Mouse (Mus musculus): Measurements from ENCODE around the gene Smco4. TPM values are rescaled to one million over a fixed set of nuclear protein-coding genes. Genes with fewer than 3 reads are reported as not detected.

The Smco4 gene
- polyA plus RNA-seq, 1 experiment from 2014 or later = 3.4 TPM

DNA sequence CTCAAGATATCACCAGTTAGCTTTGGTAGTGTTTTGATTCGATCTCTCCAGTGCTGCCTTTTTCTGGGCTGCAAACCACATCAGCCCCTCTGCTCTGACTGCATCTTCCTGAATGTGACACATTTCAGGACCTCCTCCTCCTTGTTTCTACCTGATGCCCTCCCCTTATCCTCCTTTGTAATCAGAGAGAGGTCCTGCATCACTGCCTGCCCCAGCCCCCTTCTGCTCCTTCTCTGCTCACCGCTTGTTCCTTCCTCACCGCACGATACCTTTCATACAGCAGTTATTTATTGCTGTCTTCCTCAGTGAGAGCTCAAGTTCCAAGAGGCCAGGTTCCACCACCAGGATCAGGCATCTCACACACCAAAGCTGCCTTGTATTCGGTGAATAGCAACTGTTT is 38.0 kb downstream of the Smco4 start:
- 47% methylated on average over 5 of the region's 5 CpGs for WGBS
- Histone ChIP-seq H3K4me1 (replicated peaks; ENCODE audit: control insufficient read depth, insufficient read depth, low read length) (peaks cover 38% of the 10 kb centered on the region), H3K36me3 (ENCODE audit: control insufficient read depth, insufficient read depth, low read length) (no peaks in the 10 kb centered on the region), H3K4me2 (ENCODE audit: low read depth, low read length) (no peak overlapping the region), H3K27me3 (ENCODE audit: control insufficient read depth, insufficient read depth, low read depth, low read length) (no peaks in the 10 kb centered on the region), H3K9me3 (ENCODE audit: control insufficient read depth, low read length) (no peaks in the 10 kb centered on the region), H3K9ac (ENCODE audit: low read length) (no peak overlapping the region), H3K27ac (ENCODE audit: low read length) (no peak overlapping the region), H3K4me3 (ENCODE audit: low read length) (no peak overlapping the region)
- ATAC-seq (ENCODE audit: low read depth) = no peak

DNA sequence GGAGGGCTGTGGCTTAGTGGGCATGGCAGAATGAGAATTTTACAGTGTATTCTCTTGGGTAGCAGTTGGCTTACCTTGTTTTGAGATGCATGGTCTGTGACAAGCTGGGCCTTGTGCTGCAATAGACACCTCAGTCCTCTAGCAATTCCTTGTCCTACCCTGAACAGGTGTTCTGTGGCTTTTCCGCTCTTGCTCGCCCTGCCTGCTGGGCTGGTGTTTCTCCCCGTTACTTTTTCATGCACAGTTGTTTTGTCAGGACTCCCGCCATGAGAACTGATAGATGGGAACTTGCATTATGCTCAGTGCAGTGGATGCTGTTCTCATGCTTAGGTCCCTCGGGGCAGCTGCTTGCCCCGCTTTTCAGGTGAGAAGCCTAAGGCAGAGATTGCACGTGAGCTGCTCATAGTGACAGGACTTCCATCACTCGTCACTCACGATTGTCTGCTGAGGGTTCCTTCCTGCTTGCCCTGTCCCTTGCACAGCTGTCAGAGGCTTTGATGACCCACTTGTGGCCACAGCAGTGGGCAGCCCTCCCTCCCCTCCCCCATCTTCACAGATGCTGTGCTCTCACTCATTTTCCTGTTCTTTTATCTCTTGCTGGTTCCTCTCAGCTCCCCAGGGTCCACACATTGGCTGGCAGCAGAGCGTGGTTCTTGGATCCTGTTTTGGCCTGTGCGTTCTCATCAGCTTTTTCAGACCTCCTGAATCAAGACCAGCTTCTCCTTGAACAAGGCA is 40.3 kb downstream of the Smco4 start:
- WGBS = 67% methylated on average over 11 of the region's 11 CpGs
- Histone ChIP-seq H3K27me3 (ENCODE audit: control insufficient read depth, insufficient read depth, low read depth, low read length) (no peaks in the 10 kb centered on the region), H3K36me3 (ENCODE audit: control insufficient read depth, insufficient read depth, low read length) (no peaks in the 10 kb centered on the region), H3K4me1 (replicated peaks; ENCODE audit: control insufficient read depth, insufficient read depth, low read length) (peaks cover 26% of the 10 kb centered on the region), H3K9ac (ENCODE audit: low read length) (no peak overlapping the region), H3K4me3 (ENCODE audit: low read length) (no peak overlapping the region), H3K9me3 (ENCODE audit: control insufficient read depth, low read length) (no peaks in the 10 kb centered on the region), H3K4me2 (ENCODE audit: low read depth, low read length) (no peak overlapping the region), H3K27ac (ENCODE audit: low read length) (no peak overlapping the region)
- ATAC-seq (ENCODE audit: low read depth) = no peak

DNA sequence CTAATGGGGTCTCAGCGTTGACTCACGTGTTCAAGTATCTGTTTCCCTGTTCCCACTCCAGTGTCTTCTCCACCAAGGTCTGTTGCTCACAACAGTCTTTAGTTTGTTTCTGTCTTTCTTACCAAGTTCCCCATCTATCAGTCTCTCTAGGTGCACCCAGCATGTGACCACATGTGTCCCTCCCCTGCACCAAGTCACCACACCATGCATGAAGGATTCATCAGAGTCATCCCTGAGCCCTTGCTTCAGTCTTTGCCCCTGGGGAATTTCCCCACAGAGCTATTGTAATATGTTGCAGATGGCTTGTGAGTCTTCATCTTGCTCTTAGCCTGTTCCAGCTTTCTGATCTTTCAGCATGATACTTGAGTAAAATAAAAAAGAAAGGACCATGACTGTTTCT is 40.9 kb downstream of the Smco4 start:
- Histone ChIP-seq H3K4me1 (replicated peaks; ENCODE audit: control insufficient read depth, insufficient read depth, low read length) (peaks cover 24% of the 10 kb centered on the region), H3K4me2 (ENCODE audit: low read depth, low read length) (no peak overlapping the region), H3K4me3 (ENCODE audit: low read length) (no peak overlapping the region), H3K27me3 (ENCODE audit: control insufficient read depth, insufficient read depth, low read depth, low read length) (no peaks in the 10 kb centered on the region), H3K9ac (ENCODE audit: low read length) (no peak overlapping the region), H3K27ac (ENCODE audit: low read length) (no peak overlapping the region), H3K9me3 (ENCODE audit: control insufficient read depth, low read length) (no peaks in the 10 kb centered on the region), H3K36me3 (ENCODE audit: control insufficient read depth, insufficient read depth, low read length) (no peaks in the 10 kb centered on the region)
- no peak for ATAC-seq (ENCODE audit: low read depth)
- 81% methylated on average over 2 of the region's 2 CpGs for WGBS

DNA sequence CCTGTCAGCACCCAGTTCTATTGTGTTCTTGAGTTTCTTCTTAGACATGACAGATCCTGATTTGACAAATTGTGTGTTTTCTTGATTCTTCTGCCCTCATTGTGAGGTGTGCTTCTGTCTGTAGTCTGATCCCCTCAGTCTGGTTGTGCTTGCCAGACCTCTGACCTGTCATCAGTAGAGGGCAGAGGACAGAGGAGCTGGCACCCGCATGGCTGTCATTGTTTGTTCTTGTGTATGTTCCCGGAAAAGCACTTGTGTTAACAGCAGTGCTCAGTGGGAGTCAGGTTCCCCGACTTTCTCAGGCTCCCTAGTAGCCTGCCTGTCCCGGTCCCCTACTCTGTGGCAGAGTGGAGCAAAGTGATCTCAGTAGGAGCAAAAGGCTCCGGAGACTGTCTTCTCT is 42.2 kb downstream of the Smco4 start:
- H3K9ac ChIP-seq (ENCODE audit: low read length) = 0 out of 2 replicates have a peak overlapping the region, but pooled peaks have one; percentile 11
- peak overlapping the region; percentile 57 for H3K27ac ChIP-seq (ENCODE audit: low read length)
- peaks cover 15% of the 10 kb centered on the region for H3K4me1 ChIP-seq (replicated peaks; ENCODE audit: control insufficient read depth, insufficient read depth, low read length)
- H3K4me2 ChIP-seq (ENCODE audit: low read depth, low read length) = no peak overlapping the region
- H3K36me3 ChIP-seq (ENCODE audit: control insufficient read depth, insufficient read depth, low read length) = no peaks in the 10 kb centered on the region
- no peaks in the 10 kb centered on the region for H3K9me3 ChIP-seq (ENCODE audit: control insufficient read depth, low read length)
- ATAC-seq (ENCODE audit: low read depth) = peak; percentile 5; the same call in 1 of the 2 replicates
- H3K27me3 ChIP-seq (ENCODE audit: control insufficient read depth, insufficient read depth, low read depth, low read length) = no peaks in the 10 kb centered on the region
- 31% methylated on average over 5 of the region's 5 CpGs for WGBS
- no peak overlapping the region for H3K4me3 ChIP-seq (ENCODE audit: low read length)

DNA sequence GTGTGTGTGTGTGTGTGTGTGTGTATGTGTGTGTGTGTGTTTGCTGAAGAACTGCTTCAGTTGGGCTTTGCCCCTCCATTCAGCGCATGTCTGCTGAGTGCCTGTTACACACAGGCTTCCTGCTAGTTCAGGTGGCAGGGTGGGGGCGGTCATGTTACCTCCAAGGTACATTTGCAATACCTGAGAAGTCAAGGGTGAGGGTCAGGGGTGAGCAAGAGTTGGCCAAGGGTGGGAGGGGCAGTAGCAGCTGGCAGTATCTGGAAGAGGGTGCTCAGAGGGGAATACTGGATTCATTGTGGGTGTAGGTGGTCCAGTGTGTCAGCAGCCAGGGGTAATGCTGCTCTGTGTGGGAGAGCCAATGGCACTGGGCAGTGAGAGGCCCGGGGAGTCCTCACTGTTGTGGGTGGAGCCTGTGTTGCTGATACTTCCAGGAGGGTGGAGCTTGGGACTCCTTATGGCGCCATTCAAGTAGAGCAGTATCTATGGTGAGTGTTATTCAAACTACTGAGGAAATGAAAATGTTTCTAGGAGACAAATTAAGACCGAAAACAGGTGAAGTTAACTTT is 43.7 kb downstream of the Smco4 start:
- ATAC-seq (ENCODE audit: low read depth) = peak; percentile 46; the same call in 1 of the 2 replicates
- Histone ChIP-seq H3K27me3 (ENCODE audit: control insufficient read depth, insufficient read depth, low read depth, low read length) (no peaks in the 10 kb centered on the region), H3K27ac (ENCODE audit: low read length) (no peak overlapping the region; the same call in 1 of the 2 replicates), H3K36me3 (ENCODE audit: control insufficient read depth, insufficient read depth, low read length) (no peaks in the 10 kb centered on the region), H3K4me2 (ENCODE audit: low read depth, low read length) (no peak overlapping the region), H3K4me3 (ENCODE audit: low read length) (no peak overlapping the region), H3K4me1 (replicated peaks; ENCODE audit: control insufficient read depth, insufficient read depth, low read length) (peaks cover 15% of the 10 kb centered on the region), H3K9me3 (ENCODE audit: control insufficient read depth, low read length) (no peaks in the 10 kb centered on the region), H3K9ac (ENCODE audit: low read length) (no peak overlapping the region)
- 64% methylated on average over 5 of the region's 5 CpGs for WGBS

DNA sequence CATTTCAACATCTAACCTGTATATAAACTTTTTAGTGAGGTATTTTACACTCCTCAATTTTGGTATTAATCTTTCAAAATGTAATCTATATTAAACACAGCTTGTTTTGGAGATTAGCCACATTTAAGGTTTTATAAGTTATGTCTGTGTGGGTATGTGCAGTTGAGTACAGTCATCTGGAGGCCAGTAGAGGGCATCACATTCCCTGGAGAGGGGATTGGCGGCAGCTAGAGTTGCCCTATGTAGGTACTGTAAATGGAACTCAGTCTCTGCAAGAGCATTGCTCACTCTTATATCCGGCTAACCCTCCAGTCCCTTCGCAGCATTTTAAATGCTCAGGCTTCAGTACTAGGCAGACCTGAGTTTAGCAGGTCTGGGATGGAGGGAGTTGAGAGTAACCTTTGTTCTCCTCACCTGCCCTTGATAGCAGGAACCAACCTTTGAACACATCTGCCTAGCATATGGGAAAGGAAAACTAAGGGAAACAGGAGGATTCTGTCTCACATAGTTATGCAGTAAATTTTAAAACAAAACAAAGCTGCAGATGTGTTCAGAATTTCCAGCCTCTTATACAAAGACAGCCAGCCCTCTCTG is 44.3 kb downstream of the Smco4 start:
- no peak overlapping the region for H3K4me2 ChIP-seq (ENCODE audit: low read depth, low read length)
- H3K27me3 ChIP-seq (ENCODE audit: control insufficient read depth, insufficient read depth, low read depth, low read length) = no peaks in the 10 kb centered on the region
- H3K9me3 ChIP-seq (ENCODE audit: control insufficient read depth, low read length) = no peaks in the 10 kb centered on the region
- no peak overlapping the region for H3K27ac ChIP-seq (ENCODE audit: low read length)
- no peak overlapping the region for H3K9ac ChIP-seq (ENCODE audit: low read length)
- peaks cover 15% of the 10 kb centered on the region for H3K4me1 ChIP-seq (replicated peaks; ENCODE audit: control insufficient read depth, insufficient read depth, low read length)
- no peak overlapping the region for H3K4me3 ChIP-seq (ENCODE audit: low read length)
- no peaks in the 10 kb centered on the region for H3K36me3 ChIP-seq (ENCODE audit: control insufficient read depth, insufficient read depth, low read length)
- no peak for ATAC-seq (ENCODE audit: low read depth)
- 92% methylated on average over 3 of the region's 3 CpGs for WGBS

DNA sequence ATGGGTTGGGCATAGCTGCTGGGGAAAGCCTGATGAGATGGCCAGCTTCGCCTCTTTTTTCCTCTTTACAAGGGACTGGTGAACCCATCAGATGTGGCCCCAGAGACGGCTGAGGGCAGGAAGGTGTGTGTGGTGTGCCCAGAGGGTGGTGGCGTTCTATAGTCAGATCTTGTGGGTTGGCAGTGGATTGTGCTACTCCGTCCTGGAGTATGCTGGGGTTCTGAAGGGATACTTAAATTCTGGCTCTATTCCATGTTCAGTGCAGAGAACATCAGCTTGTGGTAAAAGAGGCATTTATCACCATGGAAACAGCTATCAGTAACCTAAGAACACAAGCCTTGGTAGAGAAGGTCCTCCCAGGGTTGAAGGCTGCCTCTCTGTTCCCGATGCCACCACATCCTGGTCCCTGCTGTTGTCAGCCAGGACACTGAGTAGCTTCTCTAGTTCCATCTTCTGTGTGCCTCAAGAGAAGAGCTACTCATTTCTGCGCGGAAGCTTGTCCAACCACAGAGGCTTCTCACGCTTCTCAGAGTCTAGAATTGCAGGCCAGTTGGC is 45.8 kb downstream of the Smco4 start:
- Histone ChIP-seq H3K9ac (ENCODE audit: low read length) (no peak overlapping the region), H3K9me3 (ENCODE audit: control insufficient read depth, low read length) (no peaks in the 10 kb centered on the region), H3K4me3 (ENCODE audit: low read length) (no peak overlapping the region), H3K27me3 (ENCODE audit: control insufficient read depth, insufficient read depth, low read depth, low read length) (no peaks in the 10 kb centered on the region), H3K4me2 (ENCODE audit: low read depth, low read length) (no peak overlapping the region), H3K4me1 (replicated peaks; ENCODE audit: control insufficient read depth, insufficient read depth, low read length) (peaks cover 15% of the 10 kb centered on the region), H3K36me3 (ENCODE audit: control insufficient read depth, insufficient read depth, low read length) (no peaks in the 10 kb centered on the region), H3K27ac (ENCODE audit: low read length) (no peak overlapping the region)
- peak; percentile 56 for ATAC-seq (ENCODE audit: low read depth)
- 78% methylated on average over 8 of the region's 8 CpGs for WGBS

DNA sequence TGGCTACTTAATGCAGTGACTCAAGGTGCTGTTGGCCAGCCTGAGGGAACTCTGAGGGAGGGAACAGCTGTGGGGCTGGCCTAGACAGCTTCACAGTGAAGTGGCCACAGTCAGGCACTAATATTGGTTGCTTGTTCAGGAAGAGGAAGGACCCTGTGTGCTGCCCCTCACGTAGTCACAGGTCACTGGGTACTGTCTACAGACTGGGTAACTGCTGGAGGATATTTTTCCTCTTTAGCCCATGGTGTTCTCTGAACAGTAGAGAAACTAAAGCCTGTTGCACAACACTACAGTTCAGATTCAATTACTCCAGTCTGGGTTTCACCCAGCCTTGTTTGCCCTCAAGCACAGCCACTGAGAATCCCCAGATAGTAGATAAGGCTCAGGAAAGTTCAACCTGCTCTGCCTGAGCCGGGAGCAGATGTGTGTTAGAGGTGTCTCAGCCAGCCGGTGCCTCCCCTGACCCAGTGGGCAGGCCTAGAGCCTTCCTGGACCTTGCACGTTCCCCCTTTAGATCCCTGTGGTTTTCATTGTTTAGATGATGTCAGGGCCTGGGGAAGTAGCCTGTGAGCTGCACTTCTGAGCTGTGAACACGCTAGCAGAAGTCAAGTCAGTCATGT is 48.6 kb downstream of the Smco4 start:
- Histone ChIP-seq H3K36me3 (ENCODE audit: control insufficient read depth, insufficient read depth, low read length) (peaks cover 2% of the 10 kb centered on the region; the same call in 1 of the 2 replicates), H3K9ac (ENCODE audit: low read length) (no peak overlapping the region), H3K9me3 (ENCODE audit: control insufficient read depth, low read length) (no peaks in the 10 kb centered on the region), H3K27ac (ENCODE audit: low read length) (no peak overlapping the region), H3K4me2 (ENCODE audit: low read depth, low read length) (no peak overlapping the region), H3K4me3 (ENCODE audit: low read length) (no peak overlapping the region), H3K4me1 (replicated peaks; ENCODE audit: control insufficient read depth, insufficient read depth, low read length) (peaks cover 5% of the 10 kb centered on the region; the same call in 1 of the 2 replicates), H3K27me3 (ENCODE audit: control insufficient read depth, insufficient read depth, low read depth, low read length) (no peaks in the 10 kb centered on the region)
- ATAC-seq (ENCODE audit: low read depth) = 0 out of 2 replicates have a peak, but pooled peaks have one; percentile 34
- WGBS = 43% methylated on average over 5 of the region's 5 CpGs

DNA sequence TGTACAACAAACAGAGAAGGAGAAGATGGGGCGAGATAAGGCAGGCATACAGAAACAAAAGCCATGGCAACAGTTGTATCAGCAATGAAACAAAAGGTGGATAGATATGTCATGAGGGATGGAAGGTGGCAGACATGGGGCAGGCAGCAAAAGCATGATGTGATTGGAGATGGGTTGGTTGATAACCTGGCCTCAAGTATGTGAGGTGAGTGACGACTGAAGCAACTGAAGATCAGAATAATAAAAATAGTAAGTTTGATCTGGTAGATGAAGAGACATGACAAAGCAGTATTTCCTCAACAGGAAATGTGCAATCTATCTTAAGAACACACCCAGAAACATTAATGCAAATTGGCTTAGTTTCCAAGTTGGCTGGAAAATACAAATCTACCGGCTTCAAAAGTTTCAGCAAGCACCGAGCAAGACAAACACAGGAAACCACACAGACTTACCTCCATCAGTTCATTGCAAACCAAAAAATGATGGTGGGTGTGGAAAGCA is 57.3 kb downstream of the Smco4 start:
- no peak overlapping the region for H3K4me2 ChIP-seq (ENCODE audit: low read depth, low read length)
- H3K4me3 ChIP-seq (ENCODE audit: low read length) = no peak overlapping the region
- 59% methylated on average over 4 of the region's 4 CpGs for WGBS
- no peaks in the 10 kb centered on the region for H3K27me3 ChIP-seq (ENCODE audit: control insufficient read depth, insufficient read depth, low read depth, low read length)
- H3K27ac ChIP-seq (ENCODE audit: low read length) = no peak overlapping the region
- H3K9ac ChIP-seq (ENCODE audit: low read length) = no peak overlapping the region
- H3K9me3 ChIP-seq (ENCODE audit: control insufficient read depth, low read length) = no peaks in the 10 kb centered on the region
- H3K36me3 ChIP-seq (ENCODE audit: control insufficient read depth, insufficient read depth, low read length) = no peaks in the 10 kb centered on the region
- H3K4me1 ChIP-seq (replicated peaks; ENCODE audit: control insufficient read depth, insufficient read depth, low read length) = no peaks in the 10 kb centered on the region
- ATAC-seq (ENCODE audit: low read depth) = no peak

Data from lung, embryonic 16.5 days (tissue).